Mouse (Mus musculus) heart, embryonic 15.5 days (tissue): Measurements from ENCODE around the gene Olfr410. TPM values are rescaled to one million over a fixed set of nuclear protein-coding genes. Genes with fewer than 3 reads are reported as not detected.

Source experiments
- ATAC-seq: fragments of 200-750 bp; cut with Nextera tagmentation; replicated peaks from 2 replicates; pipeline ENCODE4 v1.8.0; 2017; ENCODE audit warnings: low read depth, moderate TSS enrichment; ENCODE audit not compliant: insufficient number of reproducible peaks, insufficient read depth, low FRiP score
- H3K27ac ChIP-seq: fragments of 300-500 bp; sonication (generic); 2 replicates; pipeline ENCODE4 v1.5.1; 2015; ENCODE audit warnings: mild to moderate bottlenecking, inconsistent platforms
- H3K27me3 ChIP-seq: fragments of 300-500 bp; sonication (generic); 2 replicates; pipeline ENCODE4 v1.6.1; 2015; ENCODE audit warnings: inconsistent platforms
- H3K36me3 ChIP-seq: fragments of 300-500 bp; sonication (generic); 2 replicates; pipeline ENCODE4 v1.6.1; 2015; ENCODE audit warnings: mild to moderate bottlenecking, inconsistent platforms
- H3K4me1 ChIP-seq: fragments of 300-500 bp; sonication (generic); replicated peaks from 2 replicates; pipeline ENCODE4 v1.6.1; 2015; ENCODE audit warnings: inconsistent platforms
- H3K4me2 ChIP-seq: fragments of 300-500 bp; sonication (generic); 2 replicates; pipeline ENCODE4 v1.6.1; 2015; ENCODE audit warnings: inconsistent platforms, mild to moderate bottlenecking, moderate library complexity
- H3K4me3 ChIP-seq: fragments of 300-500 bp; sonication (generic); 2 replicates; pipeline ENCODE4 v1.5.1; 2015; ENCODE audit warnings: mild to moderate bottlenecking, inconsistent platforms
- H3K9ac ChIP-seq: fragments of 300-500 bp; sonication (generic); 2 replicates; pipeline ENCODE4 v1.6.1; 2015; ENCODE audit warnings: mild to moderate bottlenecking, inconsistent platforms
- H3K9me3 ChIP-seq: fragments of 300-500 bp; sonication (generic); replicated peaks from 2 replicates; pipeline ENCODE4 v1.6.1; 2016; ENCODE audit warnings: inconsistent platforms
- WGBS: fragments of 180-500 bp; shearing (Covaris S2); methylation state at CpG from one replicate; pipeline ENCODE4 v1.1.7; 2015; ENCODE audit warnings: mixed read lengths; 5-methylcytosine and 5-hydroxymethylcytosine counted together
- polyA plus RNA-seq: library from polyadenylated mRNA; unstranded; fragments of >200 nt; fragmentation: Nextera tagmentation; extraction: Ambion mirVana; gene quantifications from 2 replicates; pipeline ENCODE4 v1.2.1, GENCODE M21; 2015

The Olfr410 gene
- polyA plus RNA-seq, 1 experiment from 2014 or later: not detected

- 51% methylated on average over 2 of the region's 2 CpGs for WGBS
- Histone ChIP-seq H3K9ac (no peak within 1 kb of the TSS), H3K36me3 (no peaks in the 10 kb centered on the region), H3K27me3 (no peaks in the 10 kb centered on the region), H3K4me2 (no peak within 1 kb of the TSS), H3K4me1 (no peaks in the 10 kb centered on the region), H3K4me3 (no peak within 1 kb of the TSS), H3K9me3 (no peaks in the 10 kb centered on the region), H3K27ac (no peak within 1 kb of the TSS)
- ATAC-seq: no peak
Observed at GRCm38 (mm10) chr11:74283436-74283835, 54.4 kb downstream of the Olfr410 start, which contains the start of gene Olfr59. Gene Olfr59 (plus strand): TSS chr11:74283736.

Other genes starting within 250 kb of the Olfr410 start
- not detected in 2 replicates for gene Olfr401, start 224.3 kb downstream of the Olfr410 start, polyA plus RNA-seq
- not detected in 2 replicates for gene Olfr402, start 184.5 kb downstream of the Olfr410 start, polyA plus RNA-seq
- not detected in 2 replicates for gene Olfr403, start 151.8 kb downstream of the Olfr410 start, polyA plus RNA-seq
- not detected in 2 replicates for gene Olfr43, start 126.7 kb downstream of the Olfr410 start, polyA plus RNA-seq
- gene Olfr406, start 78.2 kb downstream of the Olfr410 start, polyA plus RNA-seq: not detected in 2 replicates
- gene Olfr59, start 54.3 kb downstream of the Olfr410 start, polyA plus RNA-seq: not detected in 2 replicates
- gene Olfr411, start 14.6 kb upstream of the Olfr410 start, polyA plus RNA-seq: not detected in 2 replicates
- not detected in 2 replicates for gene Olfr412, start 24.0 kb upstream of the Olfr410 start, polyA plus RNA-seq